Mouse (Mus musculus) inflammation-experienced regulatory T-cells, adult 6 months (primary cell): ENCODE measurements around the gene Rab34. TPM values are rescaled to one million over a fixed set of nuclear protein-coding genes. Genes with fewer than 3 reads are reported as not detected.

ENCODE experiments used
- ATAC-seq: one replicate; pipeline ENCODE4 v1.8.0; 2017
- polyA plus RNA-seq, 3 experiments: library from polyadenylated mRNA; unstranded; fragments of 100-300 nt; shearing (Covaris generic); gene quantifications; one replicate each; pipeline ENCODE4 v1.2.1; 2017

The Rab34 gene
- 1 to 10 TPM in 1 of 3 experiments, not detected in 2; 1.4 TPM for polyA plus RNA-seq

GRCm38 (mm10) chr11:78188331-78189233 is at the start of gene Rab34:
Rab34 (plus strand) TSS chr11:78188430.
- ATAC-seq = peak; percentile 28

GRCm38 (mm10) chr11:78140665-78141064 is 47.6 kb upstream of the Rab34 start:
- no peak for ATAC-seq

DNA sequence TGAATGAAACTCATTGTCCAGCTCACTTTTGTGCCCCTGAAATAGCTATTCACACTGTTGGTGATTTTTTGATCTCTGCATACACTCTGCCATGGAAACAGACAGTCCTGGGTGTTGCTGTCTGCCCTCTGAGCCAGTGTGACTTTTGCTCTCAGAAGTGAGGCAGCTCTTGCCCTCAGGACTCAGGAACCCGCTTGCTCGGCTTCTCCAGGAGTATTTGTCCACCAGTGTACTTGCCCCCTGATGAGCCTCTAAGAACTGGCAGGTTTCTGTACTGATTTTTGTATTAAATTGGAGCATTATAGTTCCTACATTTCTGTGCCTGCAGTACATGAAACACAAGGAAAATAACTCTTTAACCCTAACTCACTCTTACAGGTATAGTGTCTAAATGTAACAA is 44.7 kb upstream of the Rab34 start:
- no peak for ATAC-seq

DNA sequence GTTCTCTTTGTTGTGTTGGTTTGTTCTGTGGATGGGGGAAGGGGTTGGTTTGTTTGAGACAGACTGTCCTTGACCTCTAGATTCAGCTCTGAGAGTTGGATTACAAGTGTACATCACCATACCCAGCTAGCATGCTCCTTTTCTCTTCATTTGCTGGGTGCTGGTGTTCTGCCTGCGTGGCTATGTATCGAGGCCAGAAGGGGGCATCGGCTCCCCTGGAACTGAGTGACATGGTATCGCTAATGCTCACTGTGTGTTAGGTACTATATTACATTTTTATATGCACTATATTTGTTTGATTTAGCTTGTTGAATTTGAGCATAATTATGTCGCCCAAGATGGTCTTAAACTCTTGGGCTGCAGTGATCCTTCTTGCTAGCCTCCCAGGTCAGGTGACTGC is 42.1 kb upstream of the Rab34 start:
- no peak for ATAC-seq

DNA sequence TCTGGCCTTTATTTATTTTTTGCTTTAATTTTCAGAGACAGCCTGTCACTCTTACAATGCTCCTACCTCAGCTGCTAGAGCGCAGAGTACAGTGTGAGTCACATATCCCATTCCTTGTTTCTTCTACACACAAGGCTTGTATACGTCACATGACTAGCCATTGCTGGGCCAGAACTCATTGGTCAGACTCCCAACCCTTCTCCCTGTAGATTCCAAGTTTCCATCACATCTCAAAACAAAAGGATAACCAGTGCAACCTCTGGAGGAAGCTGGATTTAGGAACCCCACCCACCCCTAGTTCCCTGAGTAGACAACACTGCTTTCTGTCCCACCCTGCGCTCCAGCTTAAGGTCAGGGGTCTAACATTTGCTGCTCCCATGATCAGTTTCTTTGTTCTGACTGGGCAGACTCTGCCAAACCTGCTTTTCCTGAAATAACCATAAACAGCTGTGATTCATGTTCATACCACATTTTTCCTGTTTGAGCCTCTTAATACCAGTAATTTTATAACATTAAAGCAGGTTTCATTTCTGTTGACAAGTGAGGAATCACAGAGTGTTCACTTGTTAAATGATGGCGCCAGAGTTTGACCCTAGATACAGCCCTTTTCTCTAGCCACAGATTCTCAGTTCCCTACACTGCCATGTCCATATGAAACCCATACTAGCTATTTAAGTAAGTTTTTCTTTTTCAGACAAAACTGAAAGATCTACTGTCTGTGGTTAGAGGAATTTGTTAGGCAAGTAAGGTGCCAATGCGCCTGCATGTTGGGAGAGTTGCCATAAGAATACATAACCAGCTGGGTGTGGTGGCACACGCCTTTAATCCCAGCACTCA is 41.3 kb upstream of the Rab34 start:
- ATAC-seq = no peak

DNA sequence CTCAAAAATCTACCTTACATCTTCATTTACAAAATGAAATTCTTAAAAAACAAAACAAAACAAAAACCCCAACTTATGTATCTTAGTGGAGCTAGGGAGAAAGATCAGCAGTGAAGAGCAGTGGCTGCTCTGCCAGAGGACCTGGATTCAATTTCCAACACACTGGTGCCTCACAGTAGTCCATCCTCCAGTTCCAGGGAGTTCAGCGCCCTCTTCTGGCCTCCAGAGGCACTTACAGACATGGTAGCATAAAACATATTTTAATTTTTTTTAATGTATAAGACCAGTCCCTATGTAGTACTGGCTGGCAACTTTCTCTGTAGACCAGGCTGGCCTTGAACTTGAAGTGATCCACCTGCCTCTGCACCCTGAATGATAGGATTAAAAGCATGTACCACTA is 37.1 kb upstream of the Rab34 start:
- ATAC-seq = no peak

- no peak for ATAC-seq
These were observed 35.7 kb upstream of the Rab34 start for GRCm38 (mm10) chr11:78152299-78153231.

- ATAC-seq = no peak
These were observed 34.5 kb upstream of the Rab34 start for GRCm38 (mm10) chr11:78153778-78154177.

GRCm38 (mm10) chr11:78155674-78156073 is 32.6 kb upstream of the Rab34 start:
- no peak for ATAC-seq

DNA sequence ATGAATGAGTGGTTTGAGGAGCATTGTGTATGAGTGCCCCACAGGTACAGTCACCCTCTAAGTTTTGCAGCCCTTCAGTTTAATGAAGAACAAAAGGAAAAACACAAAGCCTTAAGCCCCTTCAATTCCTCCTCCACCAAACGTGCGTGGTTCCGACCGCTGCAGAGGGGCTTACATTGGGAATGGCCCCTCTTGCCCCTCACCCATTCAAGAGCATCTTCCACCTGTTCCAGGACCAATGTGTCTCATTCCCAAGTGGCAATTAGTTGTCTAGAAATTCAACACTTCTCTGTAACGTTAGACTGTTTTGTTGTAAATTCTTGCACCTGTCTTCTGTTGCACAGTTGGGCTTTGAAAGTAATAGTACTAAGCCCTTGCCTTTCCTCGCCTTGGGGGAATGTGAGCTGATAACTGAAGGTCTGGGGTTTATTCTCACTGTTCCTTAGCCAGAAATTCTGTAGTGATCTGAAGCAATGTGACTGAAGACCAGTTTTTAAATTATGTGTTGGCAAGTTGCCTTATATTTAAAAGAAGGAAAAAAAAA is 32.0 kb upstream of the Rab34 start:
- ATAC-seq = no peak

DNA sequence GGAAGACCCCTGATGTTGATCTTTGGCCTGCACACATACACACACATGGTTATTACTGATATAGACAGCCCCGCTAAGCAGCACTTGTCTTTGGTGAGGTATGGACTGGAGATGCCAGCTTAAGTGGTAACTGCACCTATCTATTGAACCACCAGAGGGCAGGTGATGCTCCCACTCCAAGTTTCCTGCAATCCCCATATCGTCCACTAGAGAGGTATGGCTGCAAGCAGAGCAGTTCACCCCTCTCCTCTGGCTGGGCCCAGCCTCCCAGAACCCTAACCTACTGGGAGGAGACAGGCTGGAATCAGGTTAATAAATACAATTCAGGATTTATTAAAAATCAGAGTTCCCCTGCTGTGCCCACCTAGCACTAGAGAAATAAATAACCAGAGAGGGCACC is 29.1 kb upstream of the Rab34 start:
- ATAC-seq = peak; percentile 93

GRCm38 (mm10) chr11:78159557-78159956 is 28.7 kb upstream of the Rab34 start:
- no peak for ATAC-seq

- ATAC-seq = no peak
These were observed 28.1 kb upstream of the Rab34 start for GRCm38 (mm10) chr11:78160171-78160570.

DNA sequence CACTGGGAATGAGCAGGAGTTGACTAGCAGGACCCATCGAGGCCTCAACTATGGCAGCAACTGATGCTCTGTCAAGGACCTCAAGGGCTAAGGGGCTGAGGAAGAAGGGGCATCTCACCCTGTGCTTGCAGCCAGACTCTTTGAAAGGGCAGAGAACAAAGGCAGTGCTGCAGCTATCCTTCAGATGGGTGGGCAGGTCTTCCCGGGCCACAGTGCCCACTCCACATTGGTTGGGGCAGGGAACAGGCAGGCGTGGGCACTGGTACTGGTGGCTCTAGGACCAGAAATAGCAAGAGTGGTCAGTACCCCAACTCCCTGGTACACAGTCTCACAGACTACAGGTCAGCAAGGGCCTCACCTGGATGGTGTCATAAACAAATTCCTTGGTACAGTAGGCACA is 27.6 kb upstream of the Rab34 start:
- no peak for ATAC-seq

DNA sequence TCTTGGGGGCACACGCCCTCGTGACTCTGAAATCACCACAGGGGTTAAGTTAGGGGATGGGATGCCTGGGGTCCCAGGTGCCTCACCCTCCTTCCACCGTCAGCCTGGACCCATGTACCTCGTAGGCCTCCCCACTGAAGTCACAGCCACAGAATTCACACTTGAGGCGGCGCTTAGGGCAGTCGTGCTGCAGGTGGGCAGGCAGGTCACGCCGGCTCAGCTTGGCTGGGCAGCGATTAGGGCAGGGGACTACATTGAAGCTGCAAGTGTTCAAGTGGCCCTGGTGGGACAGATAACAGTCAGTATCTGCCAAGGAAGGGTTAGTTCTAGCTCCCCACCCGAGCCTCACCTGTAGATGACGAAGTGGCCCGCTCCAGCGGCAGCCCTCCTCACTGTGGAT is 27.1 kb upstream of the Rab34 start:
- ATAC-seq = no peak

DNA sequence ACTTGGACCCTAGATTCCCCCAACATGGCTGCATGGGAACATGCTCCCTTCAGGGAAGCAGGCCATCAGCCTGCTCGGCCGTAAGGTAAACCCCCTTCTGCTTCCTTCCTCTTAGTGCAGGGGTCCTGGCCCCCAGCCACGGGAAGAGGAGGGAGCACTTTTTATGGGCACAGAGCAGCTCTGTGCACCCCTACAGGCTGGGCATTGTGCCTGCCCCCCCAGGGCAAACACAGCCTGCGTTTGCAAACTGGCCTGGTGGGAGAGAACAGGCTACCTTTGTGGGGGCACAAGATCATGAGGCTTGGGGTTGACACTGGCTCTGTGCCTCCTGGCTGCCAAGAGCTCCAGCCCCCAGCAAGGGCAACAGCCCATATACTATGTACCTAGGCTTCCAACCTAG is 26.3 kb upstream of the Rab34 start:
- ATAC-seq = no peak

- no peak for ATAC-seq
These were observed 25.7 kb upstream of the Rab34 start for GRCm38 (mm10) chr11:78162504-78162903.

GRCm38 (mm10) chr11:78163045-78163444 is 25.2 kb upstream of the Rab34 start:
- ATAC-seq = no peak

- no peak for ATAC-seq
These were observed 24.3 kb upstream of the Rab34 start for GRCm38 (mm10) chr11:78163681-78164603.

DNA sequence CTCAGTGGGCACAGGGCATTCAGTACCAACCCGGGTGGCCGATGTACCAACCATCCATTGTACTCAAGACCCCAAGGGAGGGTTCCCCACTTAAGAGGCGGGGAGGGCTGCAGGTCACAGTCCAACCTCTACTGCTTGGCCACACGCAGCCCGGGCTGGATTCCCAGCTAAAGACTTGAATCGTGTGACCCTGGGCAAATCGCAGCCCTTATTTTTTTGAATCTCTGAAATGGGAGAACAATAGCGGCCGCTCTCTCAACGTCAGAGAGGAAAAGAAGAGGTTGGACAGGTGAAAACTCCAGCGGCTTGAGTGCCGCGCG is 23.7 kb upstream of the Rab34 start:
- no peak for ATAC-seq
